Mouse (Mus musculus) mesoderm, embryonic 11.5 days (tissue): ENCODE results near the gene Ttll8.
A peak's percentile ranks its signal among the peaks of the same experiment; 100 is the strongest.

Experiments used
- DNase-seq: peaks from one replicate; pipeline ENCODE4 v3.0.0-alpha.2; 2012; ENCODE audit warnings: low read depth, low spot score

The Ttll8 gene

DNA sequence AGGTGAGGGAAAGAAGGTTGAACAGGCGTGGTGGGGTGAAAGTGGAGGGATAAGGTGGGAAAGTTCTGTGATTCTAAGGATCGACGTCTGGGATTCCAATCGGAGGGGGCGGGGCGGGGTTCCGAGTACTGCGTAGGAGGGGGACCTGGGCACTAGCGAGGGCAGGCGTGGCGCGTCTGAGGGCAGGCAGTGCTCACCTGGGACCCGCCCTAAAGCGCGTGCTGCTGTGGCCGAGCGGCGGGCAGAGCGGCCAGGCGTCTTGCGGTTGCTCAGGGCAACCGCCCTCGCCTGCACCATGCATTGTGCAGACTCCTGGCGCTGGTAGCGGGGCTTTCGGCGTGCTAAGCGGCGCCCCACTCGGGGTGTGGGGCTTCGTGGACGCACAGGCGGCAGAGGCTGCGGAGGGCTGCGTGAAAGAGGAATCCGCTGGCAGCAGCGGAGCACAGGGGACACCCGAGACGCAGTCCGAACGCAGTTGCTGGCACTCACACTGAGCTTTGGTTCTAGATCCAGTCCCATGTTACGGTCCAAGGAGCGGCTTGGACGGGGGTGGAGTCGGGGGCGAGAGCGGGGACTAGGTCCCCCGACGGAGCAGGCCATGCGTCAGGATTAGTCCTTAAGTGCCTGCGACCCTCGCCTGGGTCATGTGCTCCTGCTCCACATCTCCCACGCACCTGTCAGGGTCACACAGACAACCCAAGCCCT, at the start of gene Ttll8:
Ttll8 (minus strand) TSS at position 51 of the 705 bp plus-strand sequence.
- peak; percentile 12 for DNase-seq

GRCm38 (mm10) chr15:89001245-89001644, 47.0 kb upstream of the Ttll8 start:
- DNase-seq: no peak

- no peak for DNase-seq
Observed at GRCm38 (mm10) chr15:89000367-89000766, 46.1 kb upstream of the Ttll8 start.

DNA sequence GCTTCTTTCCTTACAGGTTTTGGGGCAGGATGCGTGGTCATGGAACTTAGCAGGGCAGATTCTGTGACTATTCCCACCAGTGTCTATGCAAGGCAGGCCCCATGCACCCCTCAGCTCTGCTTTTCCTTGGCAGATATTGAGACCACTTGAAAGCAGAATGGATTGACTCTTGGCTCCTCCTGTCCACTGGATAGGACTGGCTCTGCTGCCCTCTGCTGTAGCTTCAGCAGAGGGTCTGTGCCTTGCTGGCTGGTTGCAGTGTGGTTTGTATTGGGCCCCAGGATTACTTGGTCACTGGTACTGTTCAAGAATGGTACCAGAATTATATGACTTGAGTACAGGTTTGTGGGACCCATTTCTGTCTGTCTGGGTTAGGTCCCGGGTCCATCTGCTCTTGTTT, 44.9 kb upstream of the Ttll8 start:
- no peak for DNase-seq

GRCm38 (mm10) chr15:88998636-88999035, 44.4 kb upstream of the Ttll8 start:
- no peak for DNase-seq

DNA sequence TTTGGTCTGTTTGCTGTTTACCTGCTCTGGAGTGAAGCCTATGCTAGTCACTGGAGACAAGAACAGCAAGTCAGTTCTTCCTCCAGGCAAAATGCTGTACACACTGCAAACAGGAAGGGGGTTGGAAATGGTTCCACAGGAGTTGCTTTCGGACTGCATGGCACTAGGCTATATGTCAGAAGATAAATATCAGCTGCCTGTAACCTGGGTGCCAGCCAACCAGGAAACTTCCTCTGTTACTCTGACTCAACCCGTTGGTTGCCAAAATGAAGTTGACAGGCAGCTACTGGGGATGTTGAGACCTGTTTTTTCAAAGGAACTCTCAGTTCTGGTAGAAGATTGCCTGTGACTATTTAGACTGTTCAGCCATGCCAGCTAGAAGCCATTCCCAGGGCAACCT, 35.0 kb upstream of the Ttll8 start:
- no peak for DNase-seq

- DNase-seq: no peak
Observed at GRCm38 (mm10) chr15:88982534-88983079, 28.4 kb upstream of the Ttll8 start, which contains the start of gene Mov10l1. Mov10l1 (plus strand) TSS chr15:88982909.

GRCm38 (mm10) chr15:88979138-88979446, 24.9 kb upstream of the Ttll8 start:
- DNase-seq: peak; percentile 30

DNA sequence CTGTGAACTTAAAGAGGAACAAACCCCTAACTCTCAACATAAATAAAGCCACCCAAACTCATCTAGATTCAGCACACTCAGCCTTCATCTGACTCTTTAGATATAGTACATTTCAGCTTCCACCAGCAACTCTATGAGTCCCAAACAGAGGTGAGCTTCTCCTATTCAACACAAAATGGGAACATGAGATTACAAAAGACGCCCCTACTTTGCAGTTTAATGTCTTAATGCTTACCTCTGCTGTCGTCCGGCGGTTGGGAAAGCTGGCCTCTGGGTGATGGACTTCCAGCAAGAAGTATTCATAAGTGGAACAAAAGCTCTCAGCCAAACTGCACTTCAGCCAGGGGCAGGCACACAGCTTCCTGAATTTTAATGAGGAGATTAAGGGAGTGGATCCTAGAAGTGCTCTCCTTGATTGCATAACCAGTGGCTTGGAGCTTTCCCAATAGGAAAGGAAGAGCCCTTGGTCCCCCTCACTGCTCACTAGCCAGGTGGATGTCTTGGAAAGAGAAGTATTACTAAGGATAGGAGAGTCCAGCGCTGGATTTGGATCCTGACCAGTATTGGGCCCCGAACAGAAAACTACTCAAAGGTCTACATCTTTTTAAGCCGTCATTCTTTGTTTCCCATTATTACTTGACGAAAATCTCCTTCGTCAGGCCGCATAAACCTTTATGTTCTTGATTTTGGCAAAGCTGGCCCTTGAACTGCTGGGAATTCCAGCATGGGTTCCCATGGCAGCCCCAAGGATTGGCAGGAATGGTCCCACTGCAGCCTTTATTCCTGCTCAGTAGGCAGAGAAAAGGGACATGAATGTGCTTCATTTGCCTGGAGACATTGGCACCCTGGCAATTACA, 24.3 kb upstream of the Ttll8 start, which contains the start of gene Mlc1:
Mlc1 (minus strand) TSS at position 727 of the 857 bp plus-strand sequence.
- DNase-seq: no peak

- DNase-seq: no peak
Observed at GRCm38 (mm10) chr15:88972300-88972699, 18.1 kb upstream of the Ttll8 start.

DNA sequence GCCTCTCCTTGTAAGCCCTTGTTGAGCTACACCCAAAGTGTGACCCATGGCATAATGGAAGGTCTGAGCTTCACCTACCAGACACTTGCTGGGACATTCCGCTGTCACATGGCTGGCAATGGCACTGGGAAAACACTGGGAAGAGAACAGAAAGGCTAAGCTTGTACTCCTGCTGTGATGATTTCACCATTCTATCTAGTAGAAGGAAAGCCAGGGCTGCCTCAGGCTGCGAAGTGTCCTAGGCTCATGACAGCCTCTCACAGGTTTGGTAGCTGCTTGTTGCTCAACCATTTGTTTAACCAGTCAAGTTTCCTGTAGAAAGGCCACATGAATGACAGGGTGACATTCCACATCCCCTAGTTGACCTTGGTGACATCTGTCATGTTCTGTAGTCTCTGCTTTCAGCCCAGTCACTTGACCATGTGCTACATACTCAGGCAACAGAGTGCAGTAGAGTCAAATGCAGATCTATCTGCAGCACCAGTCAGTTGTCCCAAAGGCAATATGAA, 9.9 kb upstream of the Ttll8 start:
- no peak for DNase-seq

GRCm38 (mm10) chr15:88957522-88957921, 3.3 kb upstream of the Ttll8 start:
- DNase-seq: no peak

DNA sequence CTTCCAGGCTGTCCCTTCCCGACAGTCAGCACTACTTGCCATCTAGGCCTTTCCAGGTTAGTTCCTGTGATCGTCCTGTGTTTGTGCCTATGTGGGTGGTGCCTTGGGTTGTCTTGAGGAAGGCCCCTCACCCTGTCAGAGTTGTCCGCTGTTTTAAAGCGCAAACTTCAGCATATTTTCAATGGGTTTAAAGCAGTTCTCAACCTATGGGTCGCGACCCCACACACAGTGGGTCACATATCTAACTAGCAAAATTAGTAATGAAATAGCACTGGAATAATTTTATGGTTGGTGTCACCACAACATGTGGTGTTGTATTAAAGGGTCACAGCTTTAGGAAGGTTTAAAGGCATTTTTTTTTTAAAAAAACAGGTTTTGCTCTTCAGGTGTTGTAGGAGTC, 1.1 kb upstream of the Ttll8 start:
- no peak for DNase-seq

- DNase-seq: no peak
Observed at GRCm38 (mm10) chr15:88951246-88951645, 3.0 kb downstream of the Ttll8 start.

DNA sequence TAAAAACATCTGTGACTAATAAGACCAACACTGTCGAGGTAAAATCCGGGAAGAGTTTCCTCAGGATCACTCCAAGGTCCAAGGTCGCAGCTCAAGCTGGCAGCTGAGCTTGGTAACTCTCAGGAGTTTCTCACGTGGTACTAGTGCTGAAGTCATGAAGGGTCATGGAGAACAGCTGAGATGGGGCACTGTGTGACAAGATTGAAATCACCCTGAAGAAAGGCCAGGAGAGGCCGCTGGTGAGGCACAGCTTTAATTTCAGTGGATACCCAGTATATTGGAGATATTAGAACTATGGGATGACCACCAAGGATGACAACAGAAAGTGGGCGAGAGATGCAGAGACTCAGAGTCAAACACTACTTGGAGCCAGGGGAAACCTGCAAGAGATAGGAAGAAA, 7.4 kb downstream of the Ttll8 start:
- DNase-seq: peak; percentile 9

- DNase-seq: no peak
Observed at GRCm38 (mm10) chr15:88943896-88944551, 10.2 kb downstream of the Ttll8 start.

- DNase-seq: no peak
Observed at GRCm38 (mm10) chr15:88942783-88943182, 11.4 kb downstream of the Ttll8 start.

GRCm38 (mm10) chr15:88937291-88937650, 16.9 kb downstream of the Ttll8 start:
- DNase-seq: no peak

- no peak for DNase-seq
Observed at GRCm38 (mm10) chr15:88936619-88937290, 17.5 kb downstream of the Ttll8 start.

- no peak for DNase-seq
Observed at GRCm38 (mm10) chr15:88934141-88934540, 20.1 kb downstream of the Ttll8 start.

- no peak for DNase-seq
Observed at GRCm38 (mm10) chr15:88932667-88933066, 21.6 kb downstream of the Ttll8 start.

GRCm38 (mm10) chr15:88921992-88922310, 32.3 kb downstream of the Ttll8 start:
- no peak for DNase-seq
